Mouse (Mus musculus) gastrocnemius, postnatal 25 days (tissue): ENCODE measurements around the gene Pim3. TPM values are rescaled to one million over a fixed set of nuclear protein-coding genes. Genes with fewer than 3 reads are reported as not detected.
A peak's percentile ranks its signal among the peaks of the same experiment; 100 is the strongest.
"Not testable (repeated sequence)": the region's sequence is repeated elsewhere in the genome, so short reads cannot be mapped to it uniquely, and the experiment has no call there.

Experiments
- DNase-seq: peaks from one replicate; pipeline ENCODE4 v3.0.0; 2022
- long read RNA-seq, 2 experiments: library from polyadenylated mRNA; stranded (forward); transcript quantifications; one replicate each; pipeline ENCODE4 v2.0.0; 2021
- total RNA-seq, 2 experiments: library from RNA; stranded (reverse); gene quantifications; 1 replicate in 1 of 2; 2 replicates in 1 of 2; pipeline ENCODE4 v1.2.3; 2021

The Pim3 gene
- 10 to 100 TPM; 20.6 to 22.2 TPM for total RNA-seq
- long read RNA-seq, experiment 1, transcript Pim3-201 (6 exons, 2,427 nt), result major isoform, 23 of 27 reads
- long read RNA-seq, experiment 1, partial matches to known transcripts, result 0 of 27 reads
- long read RNA-seq, experiment 1, other reads (novel, unspliced or antisense), result 4 of 27 reads
- long read RNA-seq, experiment 2, transcript Pim3-201 (6 exons, 2,427 nt), result major isoform, 47 of 54 reads
- long read RNA-seq, experiment 2, partial matches to known transcripts, result 6 of 54 reads
- long read RNA-seq, experiment 2, other reads (novel, unspliced or antisense), result 1 of 54 reads

- DNase-seq, result peak; percentile 97
These were observed at the start of gene Pim3 for GRCm38 (mm10) chr15:88861772-88862622. Gene Pim3 (plus strand): TSS chr15:88862186.

DNA sequence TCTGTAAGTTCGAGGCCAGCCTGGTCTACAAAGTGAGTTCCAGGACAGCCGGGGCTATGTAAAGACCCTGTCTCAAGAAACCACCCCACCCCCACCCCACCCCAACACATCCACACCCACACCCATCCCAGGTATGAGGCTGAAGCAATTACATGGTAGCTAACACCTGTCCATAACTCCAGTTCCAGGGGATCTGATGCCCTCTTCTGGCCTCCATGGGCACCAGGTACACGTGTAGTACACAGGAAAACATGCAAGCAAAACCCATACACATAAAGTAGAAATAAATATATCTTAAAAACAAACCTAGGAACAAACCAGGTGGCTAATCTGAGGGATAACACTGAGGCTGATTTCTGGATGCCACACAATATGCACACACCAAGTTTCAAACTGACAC lies 48.7 kb upstream of the Pim3 start:
- no peak for DNase-seq

DNA sequence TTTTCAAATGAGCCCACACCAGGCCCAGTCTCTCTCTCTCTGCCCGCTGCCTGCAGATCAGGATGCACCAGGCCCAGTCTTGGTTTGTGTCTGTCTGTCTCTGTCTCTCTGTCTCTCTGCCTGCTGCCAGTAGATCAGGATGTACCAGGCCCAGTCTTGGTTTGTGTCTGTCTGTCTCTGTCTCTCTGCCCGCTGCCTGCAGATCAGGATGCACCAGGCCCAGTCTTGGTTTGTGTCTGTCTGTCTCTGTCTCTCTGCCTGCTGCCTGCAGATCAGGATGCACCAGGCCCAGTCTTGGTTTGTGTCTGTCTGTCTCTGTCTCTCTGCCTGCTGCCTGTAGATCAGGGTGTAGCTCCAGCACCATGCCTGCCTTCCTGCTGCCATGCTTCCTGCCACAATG lies 48.1 kb upstream of the Pim3 start:
- DNase-seq, result not testable (repeated sequence)

DNA sequence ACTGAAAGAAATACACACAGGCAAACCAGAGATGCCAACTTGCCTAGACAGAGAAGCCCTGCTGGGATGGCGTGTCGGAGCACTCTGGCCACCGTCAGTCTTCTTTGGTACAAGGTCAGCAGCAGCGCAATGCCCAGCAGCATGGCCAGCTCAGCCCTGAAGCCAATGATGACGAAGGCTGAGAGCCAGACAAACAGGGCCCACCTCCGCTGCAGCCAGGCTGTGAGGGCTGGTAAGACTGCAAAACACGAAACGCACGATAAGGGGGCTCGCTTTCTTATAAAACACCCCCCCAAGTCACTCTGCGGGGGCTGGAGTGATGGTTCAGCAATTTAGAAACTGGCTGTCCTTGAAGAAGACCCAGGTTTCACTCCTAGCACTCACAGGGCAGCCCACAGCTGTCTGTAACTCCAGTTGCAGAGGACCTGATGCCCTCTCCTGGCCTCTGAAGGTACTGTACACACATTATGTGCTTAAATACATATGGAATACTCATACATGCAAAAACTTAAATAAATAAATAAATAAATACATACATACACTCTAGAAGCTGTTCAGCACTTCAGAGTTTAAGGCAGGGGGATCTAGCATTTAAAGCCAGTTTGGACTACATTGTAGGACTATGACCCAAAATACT lies 47.5 kb upstream of the Pim3 start:
- DNase-seq, result no peak

DNA sequence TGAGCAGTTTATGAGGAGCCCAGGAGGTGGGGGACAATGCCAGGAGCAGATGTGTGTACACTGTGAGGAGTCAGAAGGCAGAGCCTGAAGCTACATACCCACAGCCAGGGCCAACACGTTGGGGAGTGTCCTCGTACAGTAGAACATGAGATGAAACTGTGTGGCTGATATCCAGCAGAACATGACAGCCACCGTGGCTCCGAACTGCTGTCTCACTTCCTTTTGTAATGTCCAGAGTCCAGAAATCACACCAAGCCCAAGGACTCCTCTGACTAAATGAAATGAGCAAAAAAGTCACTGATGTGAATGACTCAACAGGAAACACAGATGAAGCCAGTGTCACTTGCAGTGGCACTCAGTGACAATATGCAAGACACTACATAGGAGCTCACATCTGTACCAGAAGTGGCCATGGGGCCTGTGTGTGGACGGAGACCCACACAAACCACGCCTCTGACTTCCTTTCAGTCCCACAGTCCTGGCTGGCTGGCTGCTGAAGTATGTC lies 46.7 kb upstream of the Pim3 start:
- no peak for DNase-seq

GRCm38 (mm10) chr15:88819026-88819905 lies 42.7 kb upstream of the Pim3 start, which contains the start of the genes Alg12 and Creld2:
Gene Alg12 (minus strand): TSS chr15:88819318.
Gene Creld2 (plus strand): TSS chr15:88819646.
- DNase-seq, result peak; percentile 100

GRCm38 (mm10) chr15:88819906-88820303 lies 42.1 kb upstream of the Pim3 start:
- DNase-seq, result no peak

DNA sequence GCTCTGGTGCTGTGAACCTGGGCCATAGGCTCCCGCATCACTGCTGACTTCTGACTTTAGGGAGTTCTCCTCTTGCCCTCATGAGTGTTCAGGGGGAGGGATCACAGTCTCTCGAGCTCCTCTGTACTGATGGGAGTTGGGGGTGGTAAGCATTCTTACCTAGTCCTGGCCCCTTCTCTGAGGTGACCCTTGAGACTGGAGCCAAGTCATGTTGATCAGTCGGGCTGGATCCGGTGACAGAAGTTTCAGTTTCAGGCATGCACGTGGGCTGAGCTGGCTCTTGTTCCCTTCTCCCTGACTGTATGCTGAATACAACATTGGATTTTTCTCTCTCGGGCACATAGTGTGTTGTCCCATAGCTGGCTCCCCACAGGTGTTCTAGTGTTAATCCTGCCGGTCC lies 40.6 kb upstream of the Pim3 start:
- DNase-seq, result no peak

- no peak for DNase-seq
These were observed 39.5 kb upstream of the Pim3 start for GRCm38 (mm10) chr15:88822513-88822912.

DNA sequence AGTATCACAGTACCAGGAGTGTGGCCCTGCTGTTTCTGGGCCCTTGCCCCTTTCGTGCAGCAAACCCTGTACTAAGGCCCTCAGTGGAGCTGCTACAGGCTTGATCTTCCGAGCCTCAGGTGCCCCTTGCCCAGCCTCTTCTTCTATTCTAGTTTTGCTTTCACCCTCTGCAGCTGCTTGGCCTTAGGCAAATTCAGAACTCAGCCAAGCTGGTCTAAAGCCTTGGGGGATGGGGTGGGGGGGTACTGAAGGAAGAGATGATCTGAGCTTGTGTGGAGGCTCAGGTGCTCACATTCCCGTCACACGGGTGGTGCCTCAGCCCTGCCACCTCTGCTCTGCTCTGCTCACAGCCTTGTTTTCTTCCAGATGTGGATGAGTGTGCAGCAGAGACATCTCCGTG lies 38.6 kb upstream of the Pim3 start:
- no peak for DNase-seq

DNA sequence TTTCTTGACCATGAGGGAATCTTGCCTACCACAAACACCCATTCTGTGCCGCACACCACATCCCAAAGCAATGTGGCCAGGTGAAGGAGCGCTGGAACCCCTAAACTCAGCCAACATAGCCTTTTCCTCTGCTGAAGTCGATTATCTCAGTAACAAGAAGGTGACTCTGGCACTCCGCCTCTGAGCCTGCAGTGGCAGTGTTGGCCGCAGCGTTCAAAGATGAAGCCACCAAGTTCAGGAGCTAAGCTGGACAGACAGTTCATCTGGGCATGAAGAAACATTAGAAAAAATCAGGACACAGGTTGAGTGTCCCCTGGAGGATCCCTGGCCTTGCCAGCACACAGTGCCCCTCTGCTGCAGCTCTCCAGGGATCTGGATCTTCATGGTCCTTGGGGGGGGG lies 34.5 kb upstream of the Pim3 start:
- DNase-seq, result no peak

DNA sequence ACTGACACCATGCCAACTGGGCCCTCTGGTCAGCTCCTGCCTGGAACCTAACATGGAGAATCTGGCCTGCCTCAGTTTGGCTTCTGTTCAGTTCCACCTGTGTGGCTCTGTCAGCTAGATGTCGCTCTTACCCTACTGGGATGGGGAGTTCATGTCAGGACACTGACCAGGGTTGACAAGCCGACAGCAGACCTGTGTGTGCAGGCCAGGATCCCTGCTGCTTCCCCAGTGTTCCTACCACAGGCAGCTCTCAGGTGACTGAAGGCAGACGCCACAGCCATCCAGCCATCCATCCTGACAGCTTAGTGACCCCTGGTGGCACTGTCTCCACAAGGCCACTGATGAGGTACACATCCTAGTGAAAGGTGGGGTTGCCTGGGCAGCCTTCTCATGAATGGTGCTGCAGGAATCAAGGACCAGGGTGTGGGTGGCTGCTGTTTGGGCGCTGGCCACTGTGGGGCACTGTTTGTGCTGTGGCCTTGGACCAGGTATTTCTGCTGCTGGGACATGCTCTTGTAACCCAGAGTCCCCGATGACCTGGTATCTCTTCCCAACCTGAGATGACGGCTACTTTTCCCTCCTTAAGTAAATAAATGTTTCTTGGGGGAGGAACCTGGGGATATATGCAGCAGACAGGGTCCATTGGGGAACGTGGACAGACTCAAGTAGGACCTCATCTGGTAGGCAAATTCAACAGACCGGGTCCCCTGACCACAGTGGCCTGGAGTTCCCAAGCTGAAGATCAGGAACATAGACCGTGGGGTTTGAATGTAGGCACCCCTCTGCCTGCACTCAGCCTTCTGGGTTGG lies 33.8 kb upstream of the Pim3 start:
- peak; percentile 57 for DNase-seq

DNA sequence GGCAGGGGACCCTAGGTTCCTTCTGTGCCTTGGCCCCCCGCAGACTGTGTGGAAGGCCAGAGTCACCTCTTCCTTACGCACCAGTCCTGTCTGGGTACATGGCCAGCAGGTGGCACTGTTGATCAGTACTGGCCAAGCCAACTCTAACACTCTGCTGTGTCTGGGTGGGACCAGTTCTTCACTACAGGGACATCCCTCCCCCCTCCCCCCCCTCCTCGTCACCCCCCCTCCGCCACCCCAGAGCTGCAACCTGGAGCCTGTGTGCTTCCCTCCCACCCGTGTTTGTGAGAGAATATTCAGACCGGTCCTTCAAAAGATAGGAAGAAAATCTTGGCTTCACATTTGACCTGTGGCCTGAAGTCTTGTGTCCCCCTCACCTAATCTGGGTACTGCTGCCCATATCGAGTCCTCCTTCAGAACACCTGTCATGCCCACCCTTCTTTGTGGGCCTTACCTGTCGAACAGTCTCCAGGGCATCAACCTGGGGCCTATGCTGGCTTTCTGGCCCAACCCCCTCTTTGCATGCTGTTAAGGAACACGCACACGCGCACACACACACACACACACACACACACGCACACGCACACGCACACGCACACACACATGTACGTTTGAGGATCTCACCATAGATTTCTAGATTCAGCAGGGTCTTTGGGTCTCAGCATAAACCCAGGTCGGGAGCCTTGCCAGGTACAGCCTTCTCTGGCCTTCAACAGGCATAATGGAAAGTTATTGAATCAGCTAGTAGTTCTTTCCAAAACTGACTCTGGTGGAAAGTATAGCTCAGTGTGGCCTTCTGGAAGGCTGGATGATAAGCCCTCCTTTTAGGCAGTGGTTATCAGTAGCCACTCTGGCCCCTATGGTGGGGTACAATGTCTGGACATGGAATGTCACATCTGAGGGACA lies 32.9 kb upstream of the Pim3 start:
- peak; percentile 76 for DNase-seq

DNA sequence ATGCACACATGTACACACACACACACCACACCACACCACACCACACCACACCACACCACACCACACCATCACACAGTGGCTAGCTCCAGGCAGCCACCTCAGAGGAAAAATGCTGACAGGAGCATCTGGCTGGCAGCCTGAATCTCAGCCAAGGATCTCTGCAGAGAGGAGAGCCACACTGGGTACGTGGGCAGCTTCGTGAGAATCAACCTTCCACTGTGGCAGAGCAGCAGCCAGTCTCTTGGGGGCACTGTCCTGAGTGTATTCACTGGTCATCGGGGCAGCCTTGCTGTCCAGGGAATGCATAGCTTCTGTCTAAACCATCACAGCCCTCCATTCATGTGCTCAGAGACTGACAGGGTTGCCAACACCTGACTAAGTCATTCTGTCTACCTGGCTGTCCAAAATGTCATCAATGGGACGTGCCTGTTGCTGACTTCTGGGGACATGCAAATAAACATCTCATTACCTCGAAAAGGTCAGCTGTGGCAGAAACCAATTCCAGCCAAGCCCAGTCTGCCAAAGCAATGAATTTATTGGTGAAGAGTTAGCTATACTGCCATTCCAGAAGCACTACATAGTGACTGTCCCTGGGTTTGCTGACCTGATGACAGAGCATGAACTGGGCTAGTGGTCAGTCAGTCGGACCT lies 32.1 kb upstream of the Pim3 start:
- peak; percentile 29 for DNase-seq

DNA sequence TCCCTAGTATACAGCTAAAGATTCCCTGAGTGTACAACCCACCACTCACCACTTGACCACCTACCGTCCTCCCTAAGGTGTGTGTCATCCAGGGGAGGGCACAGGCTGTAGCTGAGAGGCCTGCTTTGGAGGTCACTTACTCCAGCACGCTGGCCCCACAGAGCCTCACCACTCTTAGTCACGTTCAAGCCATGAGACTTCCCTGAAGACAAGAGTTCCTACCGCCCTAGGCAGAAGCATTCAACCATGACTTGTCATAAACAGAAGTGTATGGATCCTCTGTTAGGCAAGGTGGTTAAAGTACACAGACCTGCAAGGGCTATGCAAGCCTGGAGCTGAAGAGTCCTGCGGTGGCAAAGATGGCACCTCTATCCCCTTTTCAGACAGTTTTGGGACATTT lies 31.3 kb upstream of the Pim3 start:
- no peak for DNase-seq

DNA sequence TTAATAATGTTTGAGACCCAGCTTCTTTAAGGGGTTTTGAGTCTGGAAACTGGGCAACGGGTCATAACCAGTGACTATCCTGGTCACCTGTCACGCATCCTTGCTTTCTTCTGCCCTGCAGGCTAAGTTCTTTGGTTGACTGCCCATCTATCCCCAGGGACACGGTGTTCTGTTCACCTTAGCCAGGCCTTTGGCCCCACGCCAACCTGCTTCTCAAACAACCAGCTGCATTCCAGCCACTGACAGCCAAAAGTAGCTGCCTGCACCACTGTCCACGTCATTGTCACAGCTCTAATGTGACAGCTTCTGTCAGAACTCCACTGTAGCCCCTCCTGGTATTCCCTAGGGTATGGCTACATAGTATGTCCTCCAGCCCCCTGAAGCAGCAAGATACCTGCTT lies 30.5 kb upstream of the Pim3 start:
- DNase-seq, result peak; percentile 68

GRCm38 (mm10) chr15:88832536-88832935 lies 29.4 kb upstream of the Pim3 start:
- DNase-seq, result no peak

- no peak for DNase-seq
These were observed 26.0 kb upstream of the Pim3 start for GRCm38 (mm10) chr15:88836031-88836430.

DNA sequence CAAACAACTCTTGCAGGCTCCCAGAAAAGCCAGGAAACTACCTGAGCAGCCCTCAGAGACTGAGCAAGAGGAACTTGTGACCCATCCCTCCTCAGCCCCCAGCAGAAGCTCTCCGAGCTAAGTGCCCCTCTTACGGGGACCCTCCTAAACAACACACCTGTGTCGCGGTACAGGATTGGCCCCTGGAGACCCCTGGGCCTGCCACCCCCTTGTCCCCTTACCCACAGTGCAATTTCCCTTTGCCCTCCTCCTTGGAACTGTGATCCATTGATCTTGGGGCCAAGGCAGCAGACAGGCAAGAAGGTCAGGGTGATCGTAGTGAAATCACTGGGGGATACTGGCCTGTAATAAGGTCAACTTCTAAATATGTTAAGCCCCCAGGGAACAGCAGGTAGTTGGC lies 25.4 kb upstream of the Pim3 start:
- no peak for DNase-seq
